Mouse (Mus musculus): ENCODE results near the gene Perm1.

Perm1 gene

GRCm38 (mm10) chr4:156200623-156201475 lies 14.8 kb upstream of the Perm1 start, which contains the start of gene Isg15:
Isg15 (minus strand) TSS chr4:156200818.
- peak in 1 of 2 experiments; percentile 28 for DNase-seq (ENCODE audit: low spot score in 2 of 2)

- no peak for DNase-seq (ENCODE audit: low spot score in 2 of 2)
Measured at GRCm38 (mm10) chr4:156202462-156202893, 13.2 kb upstream of the Perm1 start.

- DNase-seq (ENCODE audit: low spot score in 2 of 2) = peak; percentile 64 to 67
Measured at GRCm38 (mm10) chr4:156203001-156203412, 12.7 kb upstream of the Perm1 start, which contains the start of gene AW011738. AW011738 (plus strand) TSS chr4:156203304.

- peak; percentile 10 to 20 for DNase-seq (ENCODE audit: low spot score in 2 of 2)
Measured at GRCm38 (mm10) chr4:156203413-156204131, 12.1 kb upstream of the Perm1 start.

GRCm38 (mm10) chr4:156208872-156209271 lies 6.8 kb upstream of the Perm1 start:
- no peak for DNase-seq (ENCODE audit: low spot score in 2 of 2)

GRCm38 (mm10) chr4:156209963-156210635 lies 5.6 kb upstream of the Perm1 start:
- DNase-seq (ENCODE audit: low spot score in 2 of 2) = no peak

- no peak for DNase-seq (ENCODE audit: low spot score in 2 of 2)
Measured at GRCm38 (mm10) chr4:156213134-156213533, 2.5 kb upstream of the Perm1 start.

- no peak for DNase-seq (ENCODE audit: low spot score in 2 of 2)
Measured at GRCm38 (mm10) chr4:156216196-156216595, 528 bp downstream of the Perm1 start.

- no peak for DNase-seq (ENCODE audit: low spot score in 2 of 2)
Measured at GRCm38 (mm10) chr4:156217022-156217669, 1.5 kb downstream of the Perm1 start.

- DNase-seq (ENCODE audit: low spot score in 2 of 2) = no peak
Measured at GRCm38 (mm10) chr4:156217838-156218237, 2.2 kb downstream of the Perm1 start.

GRCm38 (mm10) chr4:156219936-156220335 lies 4.3 kb downstream of the Perm1 start:
- DNase-seq (ENCODE audit: low spot score in 2 of 2) = no peak

- DNase-seq (ENCODE audit: low spot score in 2 of 2) = no peak
Measured at GRCm38 (mm10) chr4:156224276-156224675, 8.6 kb downstream of the Perm1 start.

- DNase-seq (ENCODE audit: low spot score in 2 of 2) = no peak
Measured at GRCm38 (mm10) chr4:156227752-156228392, 12.2 kb downstream of the Perm1 start.

- DNase-seq (ENCODE audit: low spot score in 2 of 2) = no peak
Measured at GRCm38 (mm10) chr4:156228393-156229024, 12.8 kb downstream of the Perm1 start.

- DNase-seq (ENCODE audit: low spot score in 2 of 2) = peak in 1 of 2 experiments; percentile 32
Measured at GRCm38 (mm10) chr4:156234021-156234501, 18.4 kb downstream of the Perm1 start.

GRCm38 (mm10) chr4:156234701-156235213 lies 19.1 kb downstream of the Perm1 start, which contains the start of gene Plekhn1:
Plekhn1 (minus strand) TSS chr4:156234857.
- DNase-seq (ENCODE audit: low spot score in 2 of 2) = peak; percentile 55 to 67

- DNase-seq (ENCODE audit: low spot score in 2 of 2) = no peak
Measured at GRCm38 (mm10) chr4:156235360-156235770, 19.7 kb downstream of the Perm1 start.

- peak; percentile 83 to 90 for DNase-seq (ENCODE audit: low spot score in 2 of 2)
Measured at GRCm38 (mm10) chr4:156235808-156236533, 20.3 kb downstream of the Perm1 start, which contains the start of gene Noc2l. Noc2l (plus strand) TSS chr4:156236010.
